Mouse (Mus musculus) layer of hippocampus, postnatal 36 days (tissue): Measurements from ENCODE around the gene Csnk1g2. TPM values are rescaled to one million over a fixed set of nuclear protein-coding genes. Genes with fewer than 3 reads are reported as not detected.
A peak's percentile ranks its signal among the peaks of the same experiment; 100 is the strongest.
"Not testable (repeated sequence)": the region's sequence is repeated elsewhere in the genome, so short reads cannot be mapped to it uniquely, and the experiment has no call there.

Experiments
- DNase-seq, 2 experiments: peaks; one replicate each; pipeline ENCODE4 v3.0.0; 2022
- total RNA-seq, 2 experiments: library from RNA; stranded (reverse); gene quantifications; 2 replicates each; pipeline ENCODE4 v1.2.3; 2021

Gene Csnk1g2
- total RNA-seq, 2 experiments from 2014 or later, result 216 to 241 TPM

DNA sequence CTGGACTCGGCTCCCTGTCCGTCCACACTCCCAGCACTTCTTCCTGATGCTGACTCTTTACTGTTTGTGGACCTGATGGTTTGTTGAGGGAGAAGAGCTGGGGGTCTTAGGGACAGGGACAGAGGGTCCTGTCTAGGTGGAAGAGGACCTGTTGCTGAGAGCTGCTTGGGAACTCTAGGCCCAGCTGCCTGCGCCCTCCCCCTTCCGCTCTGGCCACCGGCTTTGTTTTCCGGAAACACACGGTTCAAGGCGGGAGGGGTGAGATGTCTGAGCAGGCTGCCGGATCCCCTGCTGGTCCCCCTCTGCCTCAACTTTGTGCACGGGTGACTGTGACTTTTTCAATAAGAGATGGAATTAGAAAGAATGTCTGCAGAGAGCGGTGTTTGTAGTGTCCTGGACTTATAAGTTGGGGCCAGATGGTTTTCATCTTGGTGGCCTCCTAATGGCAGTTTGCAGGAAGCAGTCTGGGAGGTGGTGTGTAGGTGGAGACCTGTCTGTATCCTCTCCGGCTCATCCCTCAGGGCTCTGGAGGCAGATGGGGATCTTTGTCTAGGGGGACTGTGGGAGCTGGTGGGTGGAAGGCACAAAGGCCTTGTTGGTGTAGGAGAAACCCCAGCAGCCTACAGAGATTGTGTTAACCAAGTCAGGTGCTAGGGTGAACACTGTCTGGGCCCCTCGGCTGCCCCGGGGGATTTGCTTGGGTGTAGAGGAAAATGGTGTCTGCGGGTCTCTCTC is 986 bp downstream of the Csnk1g2 start:
- DNase-seq, result peak in 1 of 2 experiments; percentile 36

DNA sequence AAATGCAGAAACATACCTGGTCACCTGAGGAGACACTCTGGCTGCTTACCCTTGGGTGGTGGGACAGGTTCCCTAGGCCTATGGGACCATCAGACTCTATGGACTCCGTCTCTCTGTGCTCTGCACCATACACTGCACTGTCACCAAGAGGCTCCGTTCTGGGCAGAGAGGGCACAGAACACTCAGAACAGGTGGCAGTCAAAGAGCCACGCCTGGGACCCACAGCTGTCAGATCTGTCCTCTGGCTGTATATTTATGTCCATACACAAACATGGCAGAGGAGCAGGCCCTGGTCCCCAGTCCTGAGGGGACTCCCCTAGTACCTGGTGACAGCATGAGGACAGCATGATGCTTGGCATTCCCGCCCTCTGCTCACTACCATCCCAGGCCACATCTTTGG is 3.1 kb downstream of the Csnk1g2 start:
- DNase-seq, result no peak

DNA sequence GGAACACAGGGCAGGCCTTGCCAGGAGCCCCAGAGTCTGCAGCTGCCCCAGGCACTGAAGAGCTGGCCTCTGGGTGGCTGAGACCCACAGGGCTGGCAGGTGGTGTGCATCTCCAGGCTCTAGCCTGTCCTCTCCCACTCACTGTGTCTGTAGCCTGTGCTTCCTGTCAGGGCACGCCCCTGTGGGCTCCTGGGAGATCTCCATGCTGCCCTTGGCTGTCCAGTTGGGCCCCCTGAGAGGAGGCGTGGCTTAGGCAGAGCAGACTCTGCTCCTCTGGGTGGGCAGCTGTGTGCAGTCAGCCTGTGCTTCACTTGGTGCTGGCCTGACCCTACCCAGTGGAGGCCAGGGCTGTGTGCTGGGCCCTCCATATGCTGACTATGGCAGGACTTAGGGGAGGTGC is 5.0 kb downstream of the Csnk1g2 start:
- no peak for DNase-seq

DNA sequence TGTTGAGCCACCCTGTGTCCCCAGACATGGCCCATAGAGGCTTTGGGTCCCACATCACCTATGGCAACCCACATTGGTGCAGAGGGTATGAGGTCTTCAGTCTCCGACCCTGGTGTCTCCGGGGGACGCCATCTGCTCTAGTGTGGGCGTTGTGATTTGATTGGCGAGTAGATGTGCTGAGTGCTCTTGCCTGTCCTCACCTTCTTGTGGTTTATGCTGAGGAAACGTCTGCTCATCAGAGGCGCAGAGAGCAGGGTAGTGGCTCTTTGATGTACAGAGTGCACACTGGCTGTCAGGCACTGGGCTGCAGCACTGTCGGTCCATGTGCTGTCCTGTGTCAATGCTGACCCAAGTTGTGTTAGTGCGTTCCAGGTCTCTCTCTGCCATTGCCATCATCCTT is 6.3 kb downstream of the Csnk1g2 start:
- no peak for DNase-seq

DNA sequence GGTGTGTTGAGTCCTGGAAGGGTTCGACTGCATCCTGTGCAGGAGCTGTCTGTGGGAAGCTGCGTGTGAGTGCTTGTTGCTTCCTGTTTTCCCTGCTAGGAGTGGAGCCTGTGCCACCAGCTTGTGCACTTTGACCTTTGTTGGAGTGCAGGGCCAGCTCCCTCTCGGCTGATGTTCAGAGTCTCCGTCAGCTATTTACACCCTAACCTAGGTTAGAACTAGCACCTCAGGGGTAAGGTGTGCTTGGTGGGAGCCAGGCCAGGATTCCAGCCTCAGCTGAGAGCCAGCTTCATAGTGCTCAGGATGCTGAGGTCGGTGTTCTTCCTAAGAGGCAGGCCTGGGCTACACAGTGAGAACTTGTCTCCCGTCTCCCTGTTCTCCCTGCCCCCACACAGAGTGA is 12.7 kb downstream of the Csnk1g2 start:
- no peak for DNase-seq

DNA sequence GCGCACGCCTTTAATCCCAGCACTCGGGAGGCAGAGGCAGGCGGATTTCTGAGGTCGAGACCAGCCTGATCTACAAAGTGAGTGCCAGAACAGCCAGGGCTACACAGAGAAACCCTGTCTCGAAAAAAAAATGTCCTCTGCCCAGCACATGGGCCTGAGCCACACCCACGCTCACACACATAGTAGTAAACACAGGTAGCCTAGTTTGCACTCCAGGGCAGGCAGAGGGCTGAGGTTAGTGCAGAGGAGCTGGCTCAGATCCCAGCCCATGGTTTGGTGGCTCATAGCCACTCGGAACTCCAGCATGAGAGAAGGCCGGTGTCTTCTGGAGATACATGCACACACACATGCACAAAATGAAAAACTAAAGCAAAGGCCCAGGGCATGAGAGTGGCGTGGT is 24.3 kb downstream of the Csnk1g2 start:
- DNase-seq, result no peak

DNA sequence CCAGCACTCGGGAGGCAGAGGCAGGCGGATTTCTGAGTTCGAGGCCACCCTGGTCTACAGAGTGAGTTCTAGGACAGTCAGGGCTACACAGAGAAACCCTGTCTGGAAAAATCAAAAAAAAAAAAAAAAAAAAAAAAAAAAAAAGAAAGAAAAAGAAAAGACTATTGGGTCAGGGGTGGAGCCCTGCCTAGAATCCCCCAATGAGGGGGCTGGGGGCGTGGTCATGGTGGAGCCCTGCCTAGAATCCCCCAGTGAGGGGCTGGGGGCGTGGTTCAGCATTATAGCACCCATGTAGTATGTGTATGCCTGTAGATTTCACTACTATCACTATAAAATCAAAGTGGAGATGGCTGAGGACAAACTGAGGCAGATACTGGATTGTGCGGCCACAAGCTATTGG is 27.3 kb downstream of the Csnk1g2 start:
- not testable (repeated sequence) for DNase-seq

DNA sequence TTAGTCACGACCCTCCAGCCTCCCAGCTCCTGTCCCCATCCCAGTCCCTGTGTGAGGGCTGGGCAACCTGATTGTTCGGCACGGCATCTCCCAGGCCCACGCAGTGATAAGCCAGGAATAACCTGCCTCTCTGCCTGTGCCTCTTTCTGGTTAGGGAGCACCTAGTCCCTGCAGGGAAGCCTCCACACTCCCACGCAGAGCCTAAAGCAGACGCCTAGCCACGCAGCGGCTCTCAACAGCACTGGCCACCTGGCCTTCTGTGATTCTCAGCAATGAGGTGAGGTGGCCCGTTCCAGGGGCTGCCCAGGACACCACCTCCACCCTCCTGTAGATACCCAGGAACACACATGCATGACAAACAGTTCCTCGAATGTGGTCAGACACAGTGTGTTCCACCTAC is 27.8 kb downstream of the Csnk1g2 start:
- DNase-seq, result no peak

DNA sequence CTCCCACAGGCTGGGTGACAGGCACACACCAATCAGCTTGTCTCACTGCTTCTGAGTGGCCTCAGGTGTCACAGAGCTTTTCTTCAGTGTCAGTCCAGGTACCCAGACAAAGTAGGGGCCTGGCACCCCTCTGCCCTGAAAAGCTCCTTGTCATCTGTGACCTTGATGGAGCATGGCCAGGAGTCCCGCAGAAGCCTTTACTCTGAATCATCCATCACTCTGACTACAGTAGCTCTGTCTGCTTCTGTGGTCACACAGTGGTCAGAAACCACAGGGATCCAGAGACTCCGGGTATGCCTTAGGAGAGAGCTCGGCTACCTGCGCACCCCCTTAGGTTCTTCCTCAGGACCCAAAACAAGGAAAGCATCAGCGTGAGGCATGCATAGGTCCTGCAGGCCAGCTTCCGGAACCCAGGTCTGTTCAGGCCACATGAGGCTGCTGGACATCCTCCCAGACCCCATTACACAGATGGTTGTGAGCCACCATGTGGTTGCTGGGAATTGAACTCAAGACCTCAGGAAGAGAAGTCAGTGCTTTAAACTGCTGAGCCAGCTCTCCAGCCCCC is 30.6 kb downstream of the Csnk1g2 start:
- DNase-seq, result no peak

DNA sequence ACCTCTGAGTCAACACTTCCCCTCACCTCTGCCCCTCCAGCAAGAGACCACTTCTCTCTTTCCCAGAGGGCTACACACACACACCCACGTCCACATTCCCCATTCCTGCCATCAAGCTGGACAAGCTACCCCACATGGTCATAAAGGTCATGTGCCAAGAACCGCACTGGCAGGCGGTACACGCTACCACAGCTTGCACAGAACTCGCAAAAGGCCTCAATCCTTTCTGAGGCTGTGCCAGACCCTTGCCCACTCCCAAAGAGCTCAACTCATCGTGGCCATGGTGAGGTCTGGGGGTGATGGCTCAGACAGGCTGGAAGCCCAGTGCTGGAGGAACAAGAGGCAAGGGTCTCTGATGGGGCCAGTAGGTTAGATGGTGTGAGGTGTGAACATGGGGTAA is 32.2 kb downstream of the Csnk1g2 start:
- DNase-seq, result no peak

DNA sequence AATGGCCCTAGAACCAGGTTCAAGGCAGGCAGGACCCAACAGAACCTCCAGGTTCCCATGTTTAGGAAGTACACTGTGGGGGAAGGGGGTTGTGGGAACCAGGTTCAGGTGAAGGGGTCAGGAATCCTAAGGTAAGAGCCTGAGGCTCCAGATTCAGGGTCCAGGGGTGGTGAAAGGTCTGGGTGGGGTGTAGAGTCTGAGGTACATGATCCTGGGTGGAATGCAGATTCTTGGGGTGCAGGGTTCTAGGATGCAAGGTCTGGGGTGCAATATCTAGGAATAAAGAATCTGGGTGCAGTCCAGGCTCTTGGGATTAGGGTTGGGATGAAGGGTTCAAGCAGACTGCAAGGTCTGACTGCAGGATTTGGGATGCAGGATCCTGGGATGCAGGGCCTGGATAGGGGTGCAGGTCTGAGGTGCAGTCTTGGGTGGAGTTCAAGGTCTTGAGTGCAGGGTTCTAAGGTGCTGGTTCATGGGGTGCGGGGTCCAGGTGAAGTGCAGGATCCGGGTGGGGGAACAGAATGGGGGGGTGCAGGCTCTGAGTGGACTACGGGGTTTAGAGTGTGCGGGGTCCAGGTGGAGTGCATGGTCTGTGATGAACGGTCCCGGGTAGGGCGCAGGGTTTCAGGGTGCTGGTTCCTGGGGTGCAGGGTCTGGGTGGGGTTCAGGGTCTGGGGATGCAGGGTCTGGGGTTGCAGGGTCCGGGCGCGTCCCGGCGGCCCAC is 32.9 kb downstream of the Csnk1g2 start:
- DNase-seq, result no peak

DNA sequence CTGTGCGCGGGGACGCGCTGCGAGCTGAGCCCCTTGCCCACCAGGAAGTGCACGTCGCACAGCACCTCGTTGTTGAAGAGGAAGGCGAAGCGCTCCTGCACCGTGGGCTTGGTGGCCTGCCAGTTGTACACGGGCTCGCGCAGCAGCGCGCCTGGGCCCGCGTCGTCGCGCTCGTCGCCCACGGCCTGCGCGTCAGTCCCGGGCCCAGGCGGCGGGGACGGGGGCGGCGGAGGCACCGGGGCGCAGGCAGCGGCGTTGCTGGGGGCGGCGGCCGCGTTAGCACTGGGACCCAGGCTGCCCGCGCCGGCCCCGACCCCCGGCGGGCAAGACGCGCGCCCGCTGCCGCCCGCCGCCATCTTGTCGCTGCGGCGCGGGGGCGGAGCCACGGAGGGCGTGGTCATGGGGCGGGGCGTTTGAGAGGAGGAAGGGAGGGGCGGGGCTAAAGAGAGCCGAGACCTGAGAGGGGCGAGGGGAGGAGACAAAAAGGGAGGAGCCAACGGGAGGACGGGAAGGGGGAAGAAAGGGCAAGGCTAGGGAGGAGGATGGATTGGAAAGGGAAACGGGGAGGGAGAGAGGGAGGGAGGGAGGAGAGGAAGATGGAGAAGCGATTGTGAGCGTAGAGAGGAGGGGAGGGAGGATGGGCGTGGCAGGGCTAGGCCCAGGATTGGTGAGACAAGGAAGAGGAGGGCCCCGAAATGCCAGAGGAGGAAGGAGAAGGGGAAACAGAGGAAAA is 33.7 kb downstream of the Csnk1g2 start:
- peak; percentile 90 to 93 for DNase-seq

DNA sequence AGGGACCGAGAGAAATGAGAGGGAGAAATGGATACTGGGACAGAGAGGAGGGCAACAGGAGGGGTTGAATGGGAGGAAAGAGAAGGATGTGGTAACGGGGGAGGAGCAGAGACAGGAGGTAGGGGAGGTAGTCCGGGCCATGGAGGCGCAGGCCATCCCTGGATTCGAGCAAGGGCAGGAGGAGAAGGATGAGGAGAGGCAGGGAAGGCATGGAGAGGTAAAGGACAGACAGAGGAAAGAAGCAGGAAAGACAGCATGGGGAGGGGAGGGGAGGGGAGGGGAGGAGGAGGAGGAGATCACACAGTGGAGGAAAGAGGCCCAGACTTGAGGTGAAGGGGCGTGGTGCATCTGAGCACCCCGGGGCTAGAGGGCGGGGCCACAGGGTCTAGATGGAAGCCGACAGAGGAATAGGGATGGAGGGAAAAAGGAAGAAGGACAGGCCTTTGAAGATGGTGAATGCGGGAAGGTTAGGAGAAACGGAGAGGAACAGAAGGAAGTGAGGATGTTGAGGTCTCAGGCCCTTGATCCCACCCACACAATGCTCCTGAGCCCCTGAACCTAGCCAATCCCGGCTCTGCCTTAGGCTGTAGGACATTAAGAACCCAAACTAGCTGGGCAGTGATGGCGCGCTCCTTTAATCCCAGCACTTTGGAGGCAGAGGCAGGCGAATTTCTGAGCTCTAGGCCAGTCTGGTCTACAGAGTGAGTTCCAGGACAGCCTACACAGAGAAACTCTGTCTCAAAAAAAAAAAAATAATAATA is 34.4 kb downstream of the Csnk1g2 start, which contains the start of gene Btbd2:
Gene Btbd2 (minus strand): TSS at position 209 of the 761 bp plus-strand sequence.
- DNase-seq, result no peak

DNA sequence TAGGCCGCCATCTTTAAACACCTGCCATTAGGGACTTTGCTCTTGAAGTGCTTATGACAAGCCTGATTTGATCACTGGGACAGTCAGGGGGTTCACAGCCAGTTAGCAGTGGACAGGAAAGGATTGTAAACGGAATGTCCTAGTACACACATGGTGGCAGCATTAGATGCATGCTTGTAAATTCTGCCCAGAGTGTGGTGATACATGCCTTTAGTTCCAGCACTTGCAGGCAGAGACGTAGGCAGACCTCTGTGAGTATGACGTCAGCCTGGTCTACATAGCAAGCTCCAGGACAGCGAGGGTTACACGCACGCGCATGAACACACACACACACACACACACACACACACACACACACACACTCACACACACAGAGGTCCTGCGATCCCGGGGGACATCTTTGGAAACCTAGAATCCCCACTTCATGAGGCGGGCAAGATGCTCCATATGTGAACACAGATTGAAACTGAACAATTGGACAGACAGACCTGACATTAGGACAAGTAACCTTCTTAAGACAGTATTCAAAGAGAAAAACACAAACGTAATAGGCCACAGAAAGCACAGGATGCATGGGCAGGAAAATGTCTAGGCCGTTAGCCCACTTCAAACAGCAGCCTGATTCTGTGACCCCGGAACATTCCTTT is 35.7 kb downstream of the Csnk1g2 start:
- no peak for DNase-seq

DNA sequence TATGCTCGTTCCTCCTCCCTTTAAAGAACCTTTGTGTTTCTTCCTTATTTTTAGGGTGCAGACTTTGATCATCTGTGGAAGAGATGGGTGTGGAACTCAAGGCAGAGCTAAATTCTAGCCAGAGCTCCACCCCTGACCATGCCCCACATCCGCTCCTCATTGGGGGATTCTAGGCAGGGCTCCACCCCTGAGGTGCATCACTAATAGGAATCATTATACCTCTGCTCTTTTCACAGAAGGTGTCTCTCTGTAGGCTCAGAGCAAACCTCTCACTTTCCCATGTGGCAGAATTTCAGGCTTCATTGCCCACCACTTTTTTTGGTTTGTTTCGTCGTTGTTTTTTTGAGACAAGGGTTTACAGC is 36.2 kb downstream of the Csnk1g2 start:
- DNase-seq, result no peak

DNA sequence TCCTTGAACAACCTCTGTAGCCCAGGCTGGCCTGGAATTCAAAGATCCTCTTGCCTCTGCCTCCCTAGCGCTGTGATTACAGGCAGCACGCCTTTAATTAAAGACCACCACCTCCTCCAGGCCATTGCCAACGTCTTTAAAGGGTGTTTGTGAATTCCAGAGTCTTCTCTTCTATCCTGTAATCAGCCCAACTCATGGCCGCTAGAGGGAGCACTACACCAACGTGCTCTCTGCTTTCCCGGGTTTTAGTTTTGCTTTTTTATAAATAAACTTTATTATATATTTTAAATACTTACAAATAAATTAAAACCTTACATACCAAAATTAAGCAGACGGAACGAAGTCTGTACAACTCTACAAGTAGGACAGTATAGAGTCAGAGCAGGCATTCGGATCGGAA is 36.6 kb downstream of the Csnk1g2 start:
- DNase-seq, result peak; percentile 64 to 70

DNA sequence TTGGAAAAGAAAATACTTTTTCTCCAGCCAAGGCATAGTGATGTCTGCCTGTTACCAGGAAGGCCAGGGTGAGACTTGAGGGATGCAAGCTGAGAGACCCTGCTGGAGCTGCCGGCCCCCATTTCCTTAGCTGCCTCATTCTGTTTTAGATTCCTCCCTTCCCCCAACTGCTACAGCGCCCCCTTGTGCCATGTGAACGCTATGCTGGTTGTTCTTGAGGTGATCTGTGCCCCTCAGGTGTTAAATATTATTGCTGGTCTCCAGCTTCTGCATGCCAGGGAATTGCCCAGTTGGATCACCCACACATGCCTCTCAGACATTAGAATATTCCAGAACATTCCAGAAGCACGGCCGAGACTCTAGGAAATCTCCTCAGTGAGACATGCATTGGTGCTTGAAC is 38.5 kb downstream of the Csnk1g2 start:
- no peak for DNase-seq

DNA sequence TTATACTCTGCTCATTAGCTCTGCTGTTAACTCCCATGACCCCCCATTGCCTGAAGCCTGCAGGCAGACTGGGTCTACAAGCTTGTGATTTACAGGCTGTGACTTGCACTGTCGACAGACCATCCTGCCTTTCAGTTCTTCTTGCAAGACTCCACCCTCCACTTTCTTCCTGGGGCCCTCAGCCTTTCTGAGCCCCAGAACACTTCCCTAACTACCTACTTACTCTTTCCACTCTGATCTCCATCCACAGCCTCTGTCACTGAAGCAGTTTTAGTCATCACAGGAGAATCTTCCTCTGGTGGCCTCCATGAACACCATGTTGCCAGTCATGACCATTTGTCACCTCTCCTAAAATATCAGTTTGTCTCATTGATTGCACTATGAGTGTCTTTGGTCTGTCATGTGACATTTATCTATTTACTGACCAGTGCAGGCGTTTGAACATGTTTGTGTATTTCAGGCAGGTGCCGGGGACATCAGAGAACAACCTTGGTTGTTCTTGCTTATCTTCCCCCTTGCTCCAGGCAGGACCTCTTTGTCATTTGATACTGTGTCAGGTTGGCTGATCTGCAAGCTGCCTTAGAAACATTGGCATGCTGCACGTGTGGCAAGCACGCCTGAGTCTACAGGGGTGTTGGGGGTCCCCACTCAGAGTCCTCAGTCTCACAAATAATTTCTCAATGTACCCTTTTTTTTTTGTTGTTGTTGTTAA is 41.0 kb downstream of the Csnk1g2 start:
- DNase-seq, result no peak

DNA sequence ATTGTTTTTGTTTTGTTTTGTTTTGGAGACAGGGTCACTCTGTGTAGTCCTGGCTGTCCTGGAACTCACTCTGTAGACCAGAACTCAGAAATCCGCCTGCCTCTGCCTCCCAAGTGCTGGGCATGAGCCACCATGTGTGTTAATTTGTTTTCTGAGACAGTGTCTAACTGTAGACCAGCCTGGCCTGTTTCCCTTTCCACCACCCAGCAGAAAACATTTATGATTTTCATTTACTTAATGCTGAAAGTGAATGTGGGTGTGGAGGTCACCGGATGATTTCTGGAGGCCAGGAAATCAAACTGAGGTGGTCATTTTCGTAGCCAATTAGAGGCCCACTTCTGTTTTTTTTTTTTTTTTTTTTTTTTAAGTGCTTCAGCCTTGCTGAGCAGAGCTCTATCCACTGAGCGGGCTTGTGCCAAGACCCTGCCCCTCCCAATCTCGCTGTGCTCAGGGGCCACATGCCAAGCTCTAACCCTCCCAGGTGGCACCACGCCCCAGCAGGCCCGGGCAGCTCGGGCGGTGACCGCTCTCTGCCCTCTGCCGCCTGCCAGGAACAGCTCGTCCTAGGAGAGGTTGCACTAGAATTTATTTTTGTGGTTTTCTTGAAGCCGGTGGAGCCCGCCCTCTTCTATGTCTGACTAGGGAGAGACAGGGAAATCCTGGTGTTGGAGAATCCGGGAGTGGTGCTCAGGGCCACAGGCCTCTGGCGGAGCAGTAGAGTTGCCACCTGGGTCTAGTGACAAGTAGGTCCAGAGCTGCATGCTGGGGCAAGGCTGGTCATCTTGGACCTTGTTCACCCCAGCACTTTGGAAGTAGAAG is 41.8 kb downstream of the Csnk1g2 start:
- DNase-seq, result peak; percentile 45 to 49

DNA sequence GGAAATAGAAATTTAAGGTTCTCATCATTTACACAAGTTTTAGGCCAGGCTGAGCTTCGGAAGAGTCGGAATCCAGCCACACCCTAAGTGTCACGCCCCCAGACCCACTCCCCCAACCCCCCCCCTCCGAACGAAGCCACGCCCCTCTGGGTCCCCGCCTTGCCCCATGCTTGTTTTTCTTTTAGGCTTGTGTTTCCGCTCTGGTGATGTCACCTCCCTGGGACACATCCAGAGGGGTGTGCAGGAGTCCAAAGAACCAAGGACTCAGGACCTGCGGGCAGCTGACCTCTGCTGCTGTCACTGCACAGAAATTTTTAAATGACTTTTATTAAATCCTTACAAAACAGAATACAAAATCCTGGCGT is 42.4 kb downstream of the Csnk1g2 start:
- no peak for DNase-seq
